Mouse (Mus musculus) small intestine, adult 2 months (tissue): ENCODE measurements around the gene Vmn1r166.
"Not testable (repeated sequence)": the region's sequence is repeated elsewhere in the genome, so short reads cannot be mapped to it uniquely, and the experiment has no call there.

Experiments used
- CTCF ChIP-seq: fragments of 200-500 bp; IDR thresholded peaks from 2 replicates; pipeline ENCODE4 v1.5.1; 2012; ENCODE audit warnings: low read depth, mild to moderate bottlenecking, control low read depth, inconsistent platforms, low read length, moderate library complexity, mixed read lengths; ENCODE audit not compliant: insufficient replicate concordance, insufficient read length; ENCODE audit errors: extremely low read depth
- POLR2A ChIP-seq: fragments of 200-500 bp; IDR thresholded peaks from 2 replicates; pipeline ENCODE4 v1.6.1; 2012; ENCODE audit warnings: low read depth, mild to moderate bottlenecking, control low read depth, inconsistent platforms, low read length, moderate library complexity

DNA sequence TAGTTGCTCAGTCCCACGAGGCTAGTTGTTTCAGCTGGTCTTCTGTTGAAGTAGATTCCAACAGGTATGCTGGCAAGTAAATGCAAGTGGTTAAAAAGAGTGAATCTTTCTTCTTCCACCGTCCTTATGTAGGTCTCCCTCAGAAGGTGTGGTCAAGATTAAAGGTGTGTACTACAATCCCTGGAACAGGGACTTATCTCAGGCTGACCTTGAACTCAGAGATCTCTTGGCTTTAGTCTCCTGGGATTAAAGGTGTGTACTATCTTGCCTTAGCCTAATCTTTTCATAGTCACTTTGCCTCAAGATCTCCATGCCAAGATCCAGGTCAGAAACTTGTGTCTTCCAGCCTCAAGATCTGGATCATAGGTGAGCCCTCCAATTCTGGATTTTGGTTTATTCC lies 27.3 kb upstream of the Vmn1r166 start, which contains the start of gene Gm6902:
- not testable (repeated sequence) for TF ChIP-seq CTCF, POLR2A
